Comparison of ENCODE assay signal across 7 mouse cellular contexts in genomic region chr5:81022306-81023071, GRCm38 (mm10). TPM values are rescaled to one million over a fixed set of nuclear protein-coding genes. Genes with fewer than 3 reads are reported as not detected.
DNase-seq lines count a peak whose midpoint lies in the region; ATAC-seq and TF ChIP-seq lines count a peak whose summit lies in the region.

No protein-coding gene starts in this region.

- H3K4me1 ChIP-seq in forebrain, postnatal 0 days (ENCODE audit: insufficient read depth) = peaks cover 15% of the 10 kb centered on the region
- H3K4me1 ChIP-seq in intestine, embryonic 14.5 days (replicated peaks; ENCODE audit: control insufficient read depth, insufficient read depth, low read length) = peaks cover 15% of the 10 kb centered on the region; the same call in 1 of the 2 replicates
- H3K4me1 ChIP-seq in limb, embryonic 13.5 days = peaks cover 20% of the 10 kb centered on the region
- H3K4me1 ChIP-seq in midbrain, embryonic 16.5 days (ENCODE audit: control insufficient read depth, insufficient read depth, low read length) = peaks cover 18% of the 10 kb centered on the region

- H3K4me3 ChIP-seq in forebrain, postnatal 0 days (ENCODE audit: low read depth, low read length) = peak overlapping the region; percentile 89
- peak overlapping the region; percentile 58 for H3K4me3 ChIP-seq in intestine, embryonic 14.5 days (ENCODE audit: low read depth, low read length)
- peak overlapping the region; percentile 78 for H3K4me3 ChIP-seq in limb, embryonic 13.5 days
- H3K4me3 ChIP-seq in midbrain, embryonic 16.5 days (ENCODE audit: low read depth, low read length) = peak overlapping the region; percentile 88

- peak overlapping the region; percentile 98 for H3K27ac ChIP-seq in forebrain, postnatal 0 days (ENCODE audit: low read depth, low read length)
- H3K27ac ChIP-seq in intestine, embryonic 14.5 days (ENCODE audit: low read depth) = no peak overlapping the region
- H3K27ac ChIP-seq in limb, embryonic 13.5 days = peak overlapping the region; percentile 98; the same call in 1 of the 2 replicates
- H3K27ac ChIP-seq in midbrain, embryonic 16.5 days (ENCODE audit: low read length) = peak overlapping the region; percentile 99

- WGBS in forebrain, postnatal 0 days = 1% methylated on average over 24 of the region's 24 CpGs
- under 1% methylated on average over 24 of the region's 24 CpGs for whole genome bisulfite sequencing in intestine, embryonic 14.5 days
- under 1% methylated on average over 24 of the region's 24 CpGs for WGBS in limb, embryonic 13.5 days
- WGBS in midbrain, embryonic 16.5 days = under 1% methylated on average over 24 of the region's 24 CpGs

- ATAC-seq in forebrain, postnatal 0 days = 0 out of 2 replicates have a peak, but pooled peaks have one; percentile 7
- ATAC-seq in intestine, embryonic 14.5 days (replicated peaks; ENCODE audit: low FRiP score, low TSS enrichment, low read depth) = no peak
- no peak for ATAC-seq in limb, embryonic 13.5 days (ENCODE audit: low FRiP score, low read depth)
- 0 out of 2 replicates have a peak, but pooled peaks have one; percentile 1 for ATAC-seq in midbrain, embryonic 16.5 days
- no peak for ATAC-seq in activated CD4-positive, CD25-positive, alpha-beta regulatory T cell, adult 4 months

- no peaks in the 10 kb centered on the region for H3K36me3 ChIP-seq in forebrain, postnatal 0 days (ENCODE audit: insufficient read depth)
- no peaks in the 10 kb centered on the region for H3K36me3 ChIP-seq in intestine, embryonic 14.5 days (ENCODE audit: control insufficient read depth, insufficient read depth, low read length)
- H3K36me3 ChIP-seq in limb, embryonic 13.5 days = no peaks in the 10 kb centered on the region
- no peaks in the 10 kb centered on the region for H3K36me3 ChIP-seq in midbrain, embryonic 16.5 days (ENCODE audit: control insufficient read depth, insufficient read depth, low read length)

- no peaks in the 10 kb centered on the region for H3K9me3 ChIP-seq in forebrain, postnatal 0 days (ENCODE audit: low read length)
- no peaks in the 10 kb centered on the region for H3K9me3 ChIP-seq in intestine, embryonic 14.5 days (ENCODE audit: control insufficient read depth, low read length)
- H3K9me3 ChIP-seq in limb, embryonic 13.5 days = no peaks in the 10 kb centered on the region
- no peaks in the 10 kb centered on the region for H3K9me3 ChIP-seq in midbrain, embryonic 16.5 days (replicated peaks; ENCODE audit: control insufficient read depth, low read length, poor library complexity, severe bottlenecking)

- peak overlapping the region; percentile 66 for H3K4me2 ChIP-seq in forebrain, postnatal 0 days (ENCODE audit: low read depth)
- peak overlapping the region; percentile 55 for H3K4me2 ChIP-seq in intestine, embryonic 14.5 days (ENCODE audit: low read length)
- H3K4me2 ChIP-seq in limb, embryonic 13.5 days (replicated peaks) = peak overlapping the region; percentile 88
- H3K4me2 ChIP-seq in midbrain, embryonic 16.5 days (ENCODE audit: low read length) = peak overlapping the region; percentile 74

- no peak for TF ChIP-seq CTCF in forebrain, postnatal 0 days (IDR thresholded peaks at IDR 0.05; ENCODE audit: low read depth)

- peak overlapping the region; percentile 96 for H3K9ac ChIP-seq in forebrain, postnatal 0 days
- peak overlapping the region; percentile 63 for H3K9ac ChIP-seq in intestine, embryonic 14.5 days (ENCODE audit: low read length)
- peak overlapping the region; percentile 88 for H3K9ac ChIP-seq in limb, embryonic 13.5 days
- peak overlapping the region; percentile 97 for H3K9ac ChIP-seq in midbrain, embryonic 16.5 days (ENCODE audit: low read depth, low read length)

- DNase-seq in Muller cell, postnatal 12 days (ENCODE audit: inconsistent ontology term) = peak; percentile 61
- DNase-seq in cerebellum, adult 11-12 months = peak; percentile 28
- DNase-seq in forebrain, postnatal 0 days = peak; percentile 73
- peak; percentile 72 for DNase-seq in intestine, embryonic 14.5 days (ENCODE audit: low spot score)

- no peaks in the 10 kb centered on the region for H3K27me3 ChIP-seq in forebrain, postnatal 0 days (ENCODE audit: insufficient read depth, low read length)
- no peaks in the 10 kb centered on the region for H3K27me3 ChIP-seq in intestine, embryonic 14.5 days (replicated peaks; ENCODE audit: control insufficient read depth, insufficient read depth, low read length)
- no peaks in the 10 kb centered on the region for H3K27me3 ChIP-seq in limb, embryonic 13.5 days
- H3K27me3 ChIP-seq in midbrain, embryonic 16.5 days (ENCODE audit: control insufficient read depth, insufficient read depth, low read depth, low read length) = no peaks in the 10 kb centered on the region

RNA-seq across cellular contexts. Expression of gene Adgrl3, which starts 2.6 kb away (rescaled TPM):
- 127 and 174 TPM in 2 replicates for total RNA-seq in forebrain, postnatal 0 days (2014; rRNA removed)
- 22.5 and 39.2 TPM in 2 replicates for polyA plus RNA-seq in forebrain, postnatal 0 days (2015; fragmentation: Nextera tagmentation; extraction: Ambion mirVana)
- 13.5 and 14.9 TPM in 2 replicates for polyA plus RNA-seq in intestine, embryonic 14.5 days (2014; fragmentation: Nextera tagmentation; extraction: Ambion mirVana)
- polyA plus RNA-seq in limb, embryonic 13.5 days (2015; fragmentation: Nextera tagmentation; extraction: Ambion mirVana) = 66.3 and 73.3 TPM in 2 replicates
- 68.4 and 69.5 TPM in 2 replicates for polyA plus RNA-seq in midbrain, embryonic 16.5 days (2015; fragmentation: Nextera tagmentation; extraction: Ambion mirVana)
- 1 to 10 TPM in 1 of 2 experiments, not detected in 1; 1.4 TPM for polyA plus RNA-seq in activated CD4-positive, CD25-positive, alpha-beta regulatory T cell, adult 4 months (2017; shearing (Covaris generic))

Comparison
In these comparisons a context has a peak if more than half of its experiments do, and no peak if none do; other contexts are left out.
1. ATAC-seq: peak in forebrain, postnatal 0 days (single experiment) and midbrain, embryonic 16.5 days (single experiment); none in intestine, embryonic 14.5 days (single experiment), limb, embryonic 13.5 days (single experiment) and activated CD4-positive, CD25-positive, alpha-beta regulatory T cell, adult 4 months (single experiment).
2. Peak in every context shown above with its lines, with median percentiles within 50 percentile points of each other: DNase-seq, H3K4me2 ChIP-seq, H3K4me3 ChIP-seq and H3K9ac ChIP-seq.